Mouse (Mus musculus) hindbrain, embryonic 16.5 days (tissue): ENCODE results near the gene Frk. TPM values are rescaled to one million over a fixed set of nuclear protein-coding genes. Genes with fewer than 3 reads are reported as not detected.
"Not testable (repeated sequence)": the region's sequence is repeated elsewhere in the genome, so short reads cannot be mapped to it uniquely, and the experiment has no call there.

ENCODE experiments used
- ATAC-seq: fragments of 200-750 bp; cut with Nextera tagmentation; 2 replicates; pipeline ENCODE4 v1.8.0; 2017; ENCODE audit warnings: moderate TSS enrichment, moderate library complexity
- H3K27ac ChIP-seq: fragments of 300-500 bp; sonication (generic); 2 replicates; pipeline ENCODE4 v1.5.1; 2014; ENCODE audit warnings: low read depth, mild to moderate bottlenecking, control low read depth, low read length, moderate library complexity
- H3K27me3 ChIP-seq: fragments of 300-500 bp; sonication (generic); replicated peaks from 2 replicates; pipeline ENCODE4 v1.6.1; 2014; ENCODE audit warnings: low read length; ENCODE audit not compliant: control insufficient read depth, insufficient read depth
- H3K36me3 ChIP-seq: fragments of 300-500 bp; sonication (generic); 2 replicates; pipeline ENCODE4 v1.6.1; 2014; ENCODE audit warnings: mild to moderate bottlenecking, low read length, moderate library complexity, mixed read lengths; ENCODE audit not compliant: control insufficient read depth, insufficient read depth
- H3K4me1 ChIP-seq: fragments of 300-500 bp; sonication (generic); 2 replicates; pipeline ENCODE4 v1.6.1; 2014; ENCODE audit warnings: low read depth, low read length; ENCODE audit not compliant: control insufficient read depth, insufficient read depth
- H3K4me2 ChIP-seq: fragments of 300-500 bp; sonication (generic); 2 replicates; pipeline ENCODE4 v1.6.1; 2014; ENCODE audit warnings: mild to moderate bottlenecking, low read length, control low read depth, moderate library complexity
- H3K4me3 ChIP-seq: fragments of 300-500 bp; sonication (generic); 2 replicates; pipeline ENCODE4 v1.5.1; 2014; ENCODE audit warnings: mild to moderate bottlenecking, low read length, control low read depth, moderate library complexity
- H3K9ac ChIP-seq: fragments of 300-500 bp; sonication (generic); 2 replicates; pipeline ENCODE4 v1.6.1; 2014; ENCODE audit warnings: low read depth, mild to moderate bottlenecking, control low read depth, low read length, moderate library complexity
- H3K9me3 ChIP-seq: fragments of 300-500 bp; sonication (generic); 2 replicates; pipeline ENCODE4 v1.6.1; 2014; ENCODE audit warnings: mild to moderate bottlenecking, low read length, moderate library complexity; ENCODE audit not compliant: control insufficient read depth
- WGBS: fragments of 180-500 bp; shearing (Covaris S2); extraction: QIAGEN DNeasy Blood & Tissue Kit; methylation state at CpG from one replicate; pipeline ENCODE4 v1.1.7; 2014; 5-methylcytosine and 5-hydroxymethylcytosine counted together
- polyA plus RNA-seq: library from polyadenylated mRNA; unstranded; fragments of >200 nt; fragmentation: Nextera tagmentation; extraction: Ambion mirVana; gene quantifications from 2 replicates; pipeline ENCODE4 v1.2.1, GENCODE M21; 2015

Gene Frk
- 0.65 and 1.1 TPM in 2 replicates for polyA plus RNA-seq

- no peak for ATAC-seq
- H3K27ac ChIP-seq = no peak within 1 kb of the TSS
- no peak within 1 kb of the TSS for H3K9ac ChIP-seq
- WGBS = 35% methylated on average over 11 of the region's 11 CpGs
- no peaks in the 10 kb centered on the region for H3K9me3 ChIP-seq
- no peak within 1 kb of the TSS for H3K4me3 ChIP-seq
- no peaks in the 10 kb centered on the region for H3K4me1 ChIP-seq
- H3K36me3 ChIP-seq = no peaks in the 10 kb centered on the region
- no peak within 1 kb of the TSS; the same call in 1 of the 2 replicates for H3K4me2 ChIP-seq
- no peaks in the 10 kb centered on the region for H3K27me3 ChIP-seq
Observed at GRCm38 (mm10) chr10:34483297-34484013, at the start of gene Frk. TSS of gene Frk (plus strand) at chr10:34483399.

- H3K27ac ChIP-seq, H3K4me2 ChIP-seq, ATAC-seq, H3K4me3 ChIP-seq, H3K9me3 ChIP-seq, H3K9ac ChIP-seq, H3K4me1 ChIP-seq, H3K27me3 ChIP-seq, H3K36me3 ChIP-seq: not testable (repeated sequence)
- WGBS = 95% methylated on average over 6 of the region's 14 CpGs
Observed at GRCm38 (mm10) chr10:34434191-34434590, 49.0 kb upstream of the Frk start.

GRCm38 (mm10) chr10:34449469-34449868, 33.7 kb upstream of the Frk start:
- H3K36me3 ChIP-seq = no peaks in the 10 kb centered on the region

GRCm38 (mm10) chr10:34461451-34461850, 21.7 kb upstream of the Frk start:
- Histone ChIP-seq H3K27ac (no peak overlapping the region), H3K9ac (no peak overlapping the region), H3K9me3 (no peaks in the 10 kb centered on the region), H3K36me3 (no peaks in the 10 kb centered on the region), H3K4me3 (no peak overlapping the region), H3K27me3 (no peaks in the 10 kb centered on the region), H3K4me1 (no peaks in the 10 kb centered on the region), H3K4me2 (no peak overlapping the region)
- WGBS = 45% methylated on average over 4 of the region's 4 CpGs
- ATAC-seq = no peak

More at GRCm38 (mm10) chr10:34449469-34449868, 33.7 kb upstream of the Frk start:
- Histone ChIP-seq H3K27ac (no peak overlapping the region), H3K9ac (no peak overlapping the region), H3K27me3 (no peaks in the 10 kb centered on the region), H3K4me3 (no peak overlapping the region), H3K9me3 (no peaks in the 10 kb centered on the region), H3K4me2 (no peak overlapping the region), H3K4me1 (no peaks in the 10 kb centered on the region)
- ATAC-seq = no peak
- 82% methylated on average over 1 of the region's 1 CpGs for WGBS

GRCm38 (mm10) chr10:34464321-34464720, 18.9 kb upstream of the Frk start:
- no peaks in the 10 kb centered on the region for H3K9me3 ChIP-seq
- 95% methylated on average over 4 of the region's 4 CpGs for WGBS
- no peaks in the 10 kb centered on the region for H3K4me1 ChIP-seq
- ATAC-seq = no peak
- H3K4me2 ChIP-seq = no peak overlapping the region
- H3K27ac ChIP-seq = no peak overlapping the region
- no peak overlapping the region for H3K4me3 ChIP-seq
- no peaks in the 10 kb centered on the region for H3K36me3 ChIP-seq
- H3K9ac ChIP-seq = no peak overlapping the region
- H3K27me3 ChIP-seq = no peaks in the 10 kb centered on the region

GRCm38 (mm10) chr10:34469037-34469436, 14.2 kb upstream of the Frk start:
- H3K9ac ChIP-seq = no peak overlapping the region
- no peaks in the 10 kb centered on the region for H3K4me1 ChIP-seq
- no peaks in the 10 kb centered on the region for H3K27me3 ChIP-seq
- H3K36me3 ChIP-seq = no peaks in the 10 kb centered on the region
- no peak for ATAC-seq
- no peak overlapping the region for H3K27ac ChIP-seq
- no peak overlapping the region for H3K4me2 ChIP-seq
- 31% methylated on average over 2 of the region's 2 CpGs for WGBS
- H3K4me3 ChIP-seq = no peak overlapping the region
- H3K9me3 ChIP-seq = no peaks in the 10 kb centered on the region

GRCm38 (mm10) chr10:34479942-34480455, 3.2 kb upstream of the Frk start:
- 81% methylated on average over 4 of the region's 4 CpGs for WGBS
- no peak overlapping the region for H3K27ac ChIP-seq
- no peak overlapping the region for H3K9ac ChIP-seq
- H3K4me1 ChIP-seq = no peaks in the 10 kb centered on the region
- H3K4me2 ChIP-seq = no peak overlapping the region
- no peaks in the 10 kb centered on the region for H3K27me3 ChIP-seq
- H3K36me3 ChIP-seq = no peaks in the 10 kb centered on the region
- no peaks in the 10 kb centered on the region for H3K9me3 ChIP-seq
- H3K4me3 ChIP-seq = no peak overlapping the region
- no peak for ATAC-seq

GRCm38 (mm10) chr10:34484014-34484411, 814 bp downstream of the Frk start:
- no peaks in the 10 kb centered on the region for H3K4me1 ChIP-seq
- no peak overlapping the region for H3K9ac ChIP-seq
- no peak overlapping the region for H3K27ac ChIP-seq
- H3K36me3 ChIP-seq = no peaks in the 10 kb centered on the region
- H3K27me3 ChIP-seq = no peaks in the 10 kb centered on the region
- no peak overlapping the region for H3K4me3 ChIP-seq
- ATAC-seq = no peak
- H3K9me3 ChIP-seq = no peaks in the 10 kb centered on the region
- no peak overlapping the region for H3K4me2 ChIP-seq
- WGBS = 81% methylated on average over 14 of the region's 14 CpGs

- no peaks in the 10 kb centered on the region for H3K36me3 ChIP-seq
- no peaks in the 10 kb centered on the region for H3K9me3 ChIP-seq
- H3K4me2 ChIP-seq = no peak overlapping the region
- no peaks in the 10 kb centered on the region for H3K4me1 ChIP-seq
- WGBS = 66% methylated on average over 4 of the region's 4 CpGs
- no peak for ATAC-seq
- H3K9ac ChIP-seq = no peak overlapping the region
- no peaks in the 10 kb centered on the region for H3K27me3 ChIP-seq
- H3K4me3 ChIP-seq = no peak overlapping the region
- H3K27ac ChIP-seq = no peak overlapping the region
Observed at GRCm38 (mm10) chr10:34485079-34485478, 1.9 kb downstream of the Frk start.
